Mouse (Mus musculus) G1E (cell line): ENCODE results near the gene Fbn1. TPM values are rescaled to one million over a fixed set of nuclear protein-coding genes. Genes with fewer than 3 reads are reported as not detected.

Experiments
- ATAC-seq: 2 replicates; pipeline ENCODE4 v1.8.0; 2016; ENCODE audit warnings: mild to moderate bottlenecking; ENCODE audit not compliant: insufficient number of reproducible peaks, poor library complexity, low FRiP score, severe bottlenecking; ENCODE audit errors: extremely low read depth
- DNase-seq: peaks from one replicate; pipeline ENCODE4 v3.0.0; 2012; ENCODE audit warnings: low spot score
- H3K27me3 ChIP-seq: 2 replicates; pipeline ENCODE4 v1.6.1; 2012; ENCODE audit warnings: mild to moderate bottlenecking, low read length, inconsistent platforms; ENCODE audit not compliant: insufficient read depth
- H3K36me3 ChIP-seq: replicated peaks from 2 replicates; pipeline ENCODE3; 2012; ENCODE audit warnings: mild to moderate bottlenecking, inconsistent platforms
- H3K4me1 ChIP-seq: 2 replicates; pipeline ENCODE4 v1.6.1; 2012; ENCODE audit warnings: low read depth, low read length, inconsistent platforms, mixed read lengths; ENCODE audit not compliant: insufficient read depth
- H3K4me3 ChIP-seq: 2 replicates; pipeline ENCODE4 v1.5.1; 2012; ENCODE audit warnings: low read depth, mild to moderate bottlenecking, inconsistent platforms, low read length, moderate library complexity, mixed read lengths
- H3K9me3 ChIP-seq: replicated peaks from 2 replicates; pipeline ENCODE4 v1.6.1; 2012; ENCODE audit warnings: inconsistent platforms
- CTCF ChIP-seq: IDR thresholded peaks from 2 replicates; pipeline ENCODE4 v1.5.1; 2012; ENCODE audit warnings: low read depth, low read length, inconsistent platforms, mixed read lengths
- GATA1 ChIP-seq: IDR thresholded peaks from 2 replicates; pipeline ENCODE4 v1.6.1; 2012; ENCODE audit warnings: borderline replicate concordance, low read length, inconsistent platforms, mixed read lengths
- GATA2 ChIP-seq: IDR thresholded peaks from 2 replicates; pipeline ENCODE4 v1.6.1; 2012; ENCODE audit warnings: low read depth, low read length, inconsistent platforms, borderline replicate concordance
- POLR2AphosphoS5 ChIP-seq: IDR thresholded peaks from 2 replicates; pipeline ENCODE4 v1.6.1; 2012; ENCODE audit warnings: low read depth, low read length, inconsistent platforms; ENCODE audit not compliant: insufficient replicate concordance
- TAL1 ChIP-seq: conservative IDR thresholded peaks from 2 replicates; pipeline ENCODE4 v1.6.1; 2012; ENCODE audit warnings: low read depth, low read length, inconsistent platforms, mixed read lengths
- polyA plus RNA-seq: library from polyadenylated mRNA; stranded (reverse); fragments of >175 nt; gene quantifications from 2 replicates; pipeline ENCODE4 v1.2.3, GENCODE M21; 2012
- total RNA-seq, 2 experiments: library from RNA; stranded (forward) in 1 of 2; stranded (reverse) in 1 of 2; fragments of 200-1000 nt in 1 of 2; fragments of >200 nt in 1 of 2; fragmentation: Nextera tagmentation in 1 of 2; gene quantifications; 2 replicates each; pipeline ENCODE4 v1.2.3; 2014 to 2017

The Fbn1 gene
- total and polyA plus RNA-seq, 3 experiments, result 0.05 TPM; not detected in 2

DNA sequence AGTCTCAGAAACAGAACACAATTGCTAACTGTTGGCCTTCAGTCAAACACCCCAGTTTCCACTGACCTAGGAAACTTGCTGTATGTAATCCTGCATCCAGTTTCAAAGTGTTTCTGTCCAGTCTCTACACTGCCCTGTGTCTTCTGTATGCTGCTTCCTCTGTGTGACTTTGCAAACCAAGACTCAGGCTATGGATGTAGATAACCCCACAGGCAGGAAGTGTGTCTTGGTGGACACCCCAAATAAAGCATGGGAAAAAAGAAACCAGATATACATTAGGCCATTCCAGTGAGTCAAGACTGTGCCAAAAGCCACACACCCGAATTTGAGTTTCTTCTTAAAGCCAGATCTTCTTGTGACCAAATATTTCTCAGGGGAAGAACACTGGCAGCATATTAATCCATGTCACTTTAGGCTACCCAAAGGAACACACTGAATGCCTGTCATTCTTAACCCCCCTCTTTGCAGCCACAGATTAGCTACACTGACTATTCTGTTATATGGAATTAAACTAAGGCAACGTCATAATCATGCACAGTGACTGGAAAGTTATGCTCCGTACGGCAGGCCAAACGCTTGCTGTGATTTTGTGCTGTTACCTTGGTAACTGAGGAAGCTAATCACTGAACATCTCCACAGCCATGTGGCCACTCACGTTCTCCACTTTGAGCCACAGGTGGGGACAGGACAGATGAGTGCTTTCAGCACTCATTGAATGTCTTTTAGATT, 55.3 kb downstream of the Fbn1 start:
- no peak for DNase-seq
- no peak overlapping the region for H3K4me3 ChIP-seq
- no peak for ATAC-seq
- no peaks in the 10 kb centered on the region for H3K36me3 ChIP-seq
- H3K9me3 ChIP-seq, result no peaks in the 10 kb centered on the region
- TF ChIP-seq TAL1, result no peak
- no peak for TF ChIP-seq GATA1
- no peak for TF ChIP-seq POLR2AphosphoS5
- TF ChIP-seq CTCF, result no peak
- TF ChIP-seq GATA2, result no peak
- H3K4me1 ChIP-seq, result 0 out of 2 replicates have a peak, but pooled peaks cover 2% of the 10 kb centered on the region
- peaks cover 3% of the 10 kb centered on the region for H3K27me3 ChIP-seq

DNA sequence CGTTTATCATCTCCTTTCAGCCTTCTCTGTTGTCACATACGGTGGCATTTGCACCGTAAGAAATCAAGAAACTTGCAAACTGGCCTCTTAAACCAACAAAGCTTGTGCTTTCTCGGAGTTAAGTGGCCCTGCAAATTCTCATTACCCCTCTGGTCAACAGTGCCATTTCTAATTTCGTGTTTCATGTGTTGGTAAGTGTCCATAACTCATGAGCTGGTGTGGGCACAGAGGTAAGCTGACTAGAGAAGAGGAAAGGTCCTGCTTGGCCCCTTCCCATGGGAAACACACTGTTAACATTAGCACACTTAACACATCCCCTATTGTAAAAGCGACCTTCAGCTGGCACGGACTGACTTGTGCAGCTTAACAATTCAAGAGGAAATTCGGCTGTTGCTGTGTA, 58.4 kb downstream of the Fbn1 start:
- peaks cover 6% of the 10 kb centered on the region for H3K27me3 ChIP-seq
- H3K9me3 ChIP-seq, result no peaks in the 10 kb centered on the region
- no peaks in the 10 kb centered on the region for H3K4me1 ChIP-seq
- ATAC-seq, result no peak
- TF ChIP-seq POLR2AphosphoS5 (no peak), GATA1 (no peak), GATA2 (no peak), TAL1 (no peak), CTCF (no peak)
- H3K4me3 ChIP-seq, result no peak overlapping the region
- no peak for DNase-seq
- H3K36me3 ChIP-seq, result no peaks in the 10 kb centered on the region

DNA sequence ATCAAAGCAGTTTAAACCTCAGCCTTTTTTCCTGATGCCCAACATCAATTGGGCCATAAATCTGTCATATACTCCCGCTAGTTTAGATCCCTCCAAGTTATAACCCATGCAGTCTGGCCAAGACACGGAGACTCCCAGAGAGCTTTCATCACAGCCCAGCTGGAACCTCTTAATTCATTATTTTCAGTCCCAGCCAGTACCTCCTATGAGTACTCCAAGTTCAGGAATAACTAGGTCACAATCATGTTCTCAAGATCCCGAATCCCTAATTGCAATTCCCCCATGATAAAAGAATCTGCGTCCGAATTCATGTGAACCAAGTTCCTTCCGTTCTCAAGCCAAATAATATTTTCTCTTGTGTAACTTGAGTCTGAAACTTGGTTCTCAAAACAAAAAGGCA, 58.9 kb downstream of the Fbn1 start:
- no peaks in the 10 kb centered on the region for H3K4me1 ChIP-seq
- ATAC-seq (no peak), DNase-seq (no peak)
- H3K36me3 ChIP-seq, result no peaks in the 10 kb centered on the region
- no peaks in the 10 kb centered on the region for H3K9me3 ChIP-seq
- H3K27me3 ChIP-seq, result peaks cover 6% of the 10 kb centered on the region
- no peak overlapping the region for H3K4me3 ChIP-seq
- TF ChIP-seq GATA1 (no peak), CTCF (no peak), GATA2 (no peak), TAL1 (no peak), POLR2AphosphoS5 (no peak)

DNA sequence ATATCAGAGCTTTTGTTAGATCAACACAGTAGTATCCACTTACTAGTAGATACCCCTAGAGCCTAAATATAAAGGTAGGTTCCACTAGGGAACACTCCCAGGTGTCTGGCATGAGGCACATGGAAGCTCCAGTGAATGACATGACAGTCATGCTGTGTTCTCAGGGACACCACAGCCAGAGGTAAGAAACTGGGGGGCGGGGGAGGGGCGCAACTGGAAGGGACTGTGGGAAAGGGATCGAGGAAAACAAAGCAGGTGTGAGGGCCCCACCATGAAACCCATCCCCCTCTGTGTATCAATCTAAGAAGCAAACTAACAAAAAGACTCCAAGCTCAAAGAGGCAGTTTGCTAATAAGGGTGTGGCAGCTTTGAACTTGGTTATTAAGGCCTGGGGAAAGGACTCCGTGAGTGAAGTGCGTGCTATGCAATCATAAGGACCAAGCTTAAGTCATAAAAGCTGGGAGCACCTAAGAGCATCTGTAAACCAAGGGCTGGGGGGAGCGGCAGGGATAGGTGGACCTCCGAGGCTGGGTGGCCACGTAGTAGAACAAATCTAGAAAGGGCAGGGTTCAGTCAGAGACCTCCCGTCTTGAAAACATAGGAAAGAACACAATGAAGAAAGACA, 60.4 kb downstream of the Fbn1 start:
- no peaks in the 10 kb centered on the region for H3K9me3 ChIP-seq

DNA sequence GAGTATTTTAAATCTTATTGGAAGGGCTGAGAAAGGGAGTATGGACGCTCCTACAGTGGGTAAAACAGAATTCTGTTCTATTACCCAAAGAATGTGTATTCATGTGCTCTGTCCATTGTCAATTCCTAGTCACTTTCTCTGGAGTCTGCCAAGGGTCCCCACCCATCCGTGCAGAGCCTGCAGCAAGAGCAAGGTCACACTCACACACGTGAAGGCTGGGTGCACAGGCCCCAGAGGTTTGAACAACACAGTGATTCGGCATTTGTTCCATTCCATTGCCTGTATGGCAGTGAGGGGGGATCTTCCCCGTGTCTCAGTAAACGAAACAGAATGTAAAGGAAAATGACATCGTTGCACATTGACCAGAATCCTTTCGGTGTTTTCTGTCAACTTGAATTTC, 69.4 kb downstream of the Fbn1 start:
- no peak for ATAC-seq
- H3K4me1 ChIP-seq, result no peaks in the 10 kb centered on the region
- DNase-seq, result no peak
- H3K9me3 ChIP-seq, result no peaks in the 10 kb centered on the region
- H3K36me3 ChIP-seq, result no peaks in the 10 kb centered on the region
- peaks cover 4% of the 10 kb centered on the region; the same call in 1 of the 2 replicates for H3K27me3 ChIP-seq
- TF ChIP-seq TAL1 (no peak), GATA1 (no peak), POLR2AphosphoS5 (no peak), CTCF (no peak), GATA2 (no peak)
- H3K4me3 ChIP-seq, result no peak overlapping the region

More for the DNA sequence above, 60.4 kb downstream of the Fbn1 start:
- Histone ChIP-seq H3K36me3 (no peaks in the 10 kb centered on the region), H3K27me3 (peaks cover 9% of the 10 kb centered on the region), H3K4me3 (no peak overlapping the region), H3K4me1 (no peaks in the 10 kb centered on the region)
- no peak for TF ChIP-seq GATA1
- no peak for TF ChIP-seq POLR2AphosphoS5
- no peak for TF ChIP-seq TAL1
- TF ChIP-seq CTCF, result no peak
- no peak for TF ChIP-seq GATA2
- no peak for DNase-seq
- ATAC-seq, result no peak

DNA sequence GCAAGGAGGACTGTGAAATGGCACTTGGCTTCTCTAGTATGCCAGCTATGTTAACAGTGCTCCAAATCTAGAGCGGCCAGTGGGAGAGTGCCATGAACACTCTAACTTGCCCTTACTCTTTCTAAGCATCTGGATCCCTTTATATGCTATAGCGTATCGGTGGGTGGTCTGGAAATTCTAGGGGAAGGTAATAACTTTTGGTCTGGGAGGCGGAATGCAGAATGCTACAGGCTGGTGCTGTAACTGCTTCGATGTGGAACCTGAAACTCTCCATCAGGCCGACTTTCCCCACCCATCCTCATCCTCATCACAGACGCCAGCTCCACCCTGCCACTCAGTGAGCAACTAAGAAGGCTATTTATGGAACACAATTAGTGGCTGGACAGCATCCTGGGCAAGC, 71.6 kb downstream of the Fbn1 start:
- Histone ChIP-seq H3K4me1 (no peaks in the 10 kb centered on the region), H3K4me3 (no peak overlapping the region), H3K36me3 (no peaks in the 10 kb centered on the region), H3K9me3 (no peaks in the 10 kb centered on the region), H3K27me3 (peaks cover 6% of the 10 kb centered on the region; the same call in 1 of the 2 replicates)
- TF ChIP-seq GATA1, result no peak
- TF ChIP-seq TAL1, result no peak
- TF ChIP-seq GATA2, result no peak
- no peak for TF ChIP-seq POLR2AphosphoS5
- TF ChIP-seq CTCF, result no peak
- DNase-seq (no peak), ATAC-seq (no peak)
